Mouse (Mus musculus) urinary bladder, adult 18-20 months (tissue): ENCODE data around the gene Olfr1315-ps1.

Experiments
- DNase-seq, 2 experiments: peaks; one replicate each; pipeline ENCODE4 v3.0.0; 2022; ENCODE audit warnings: low spot score in 2 of 2, mixed read lengths in 2 of 2

Gene Olfr1315-ps1

DNA sequence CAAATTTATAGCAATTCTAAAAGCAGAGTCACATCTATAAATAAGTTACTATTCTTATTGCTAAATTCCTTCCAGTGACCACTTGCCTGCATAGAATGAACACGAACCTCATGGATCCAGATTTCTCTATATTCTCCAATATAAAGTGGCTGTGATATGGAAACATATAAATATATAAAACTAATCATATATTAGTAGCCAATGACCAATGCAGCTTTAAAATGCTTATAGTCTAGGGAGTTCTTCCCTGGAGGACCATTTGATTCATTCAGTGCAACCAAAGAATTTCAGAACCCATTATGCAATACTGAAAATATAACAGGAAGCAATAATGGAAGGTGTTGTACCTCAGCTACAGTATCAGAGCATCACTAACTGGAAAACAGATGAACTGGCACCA is at the start of gene Olfr1315-ps1:
TSS of gene Olfr1315-ps1 (minus strand) at position 101 of the 400 bp plus-strand sequence.
- DNase-seq = no peak

DNA sequence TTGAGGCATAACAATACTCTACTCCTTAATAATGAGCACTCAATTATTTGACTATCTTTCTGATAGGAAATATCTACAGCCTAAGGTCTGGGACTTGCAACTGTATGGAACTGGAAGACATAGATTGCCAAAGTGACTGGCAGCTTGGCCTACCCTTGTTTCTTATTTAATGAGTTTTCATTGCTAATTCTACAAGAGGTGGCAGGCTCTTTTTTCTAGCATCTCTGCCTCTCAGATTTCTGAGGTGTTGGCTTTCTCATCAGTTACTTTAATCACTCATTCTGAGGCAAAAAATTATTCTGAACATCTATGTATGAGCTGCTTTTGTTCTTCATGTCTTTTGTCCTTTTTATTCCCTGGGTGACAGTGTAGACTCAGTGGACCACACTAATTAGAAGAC is 38.7 kb upstream of the Olfr1315-ps1 start, which contains the start of gene Olfr1318:
TSS of gene Olfr1318 (plus strand) at position 301 of the 400 bp plus-strand sequence.
- no peak for DNase-seq

DNA sequence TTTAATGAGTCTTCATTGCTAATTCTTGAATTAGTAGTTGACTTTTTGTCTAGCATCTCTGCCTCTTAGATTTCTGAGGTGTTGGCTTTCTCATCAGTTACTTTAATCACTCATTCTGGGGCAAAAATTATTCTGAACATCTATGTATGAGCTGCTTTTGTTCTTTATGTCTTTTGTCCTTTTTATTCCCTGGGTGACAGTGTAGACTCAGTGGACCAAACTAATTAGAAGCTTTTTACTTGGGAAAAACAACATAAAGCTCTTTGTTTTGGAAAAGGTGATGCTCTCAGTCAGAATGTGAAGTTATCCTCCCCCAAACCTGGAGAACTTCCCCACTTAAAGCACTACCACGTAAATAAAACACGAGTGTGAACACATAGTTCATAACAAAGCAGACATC is 24.8 kb upstream of the Olfr1315-ps1 start, which contains the start of gene Olfr1317:
TSS of gene Olfr1317 (plus strand) at position 301 of the 400 bp plus-strand sequence.
- DNase-seq = no peak

DNA sequence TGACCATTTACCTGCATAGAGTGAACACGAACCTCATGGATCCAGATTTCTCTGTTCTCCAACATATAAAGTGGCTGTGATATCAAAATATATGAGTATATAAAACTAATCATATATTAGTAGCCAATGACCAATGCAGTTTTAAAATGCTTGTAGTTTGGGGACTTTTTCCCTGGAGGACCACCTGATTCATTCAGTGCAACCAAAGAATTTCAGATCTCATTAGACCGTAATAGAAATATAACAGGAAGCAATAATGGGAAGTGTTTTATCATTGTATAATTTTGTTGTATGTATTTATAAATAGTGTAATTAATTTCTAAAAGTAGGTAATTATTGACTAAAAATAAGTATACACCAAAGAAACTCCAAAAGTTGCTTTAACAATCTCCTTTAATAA is 19.6 kb upstream of the Olfr1315-ps1 start, which contains the start of gene Olfr1316:
TSS of gene Olfr1316 (minus strand) at position 101 of the 400 bp plus-strand sequence.
- no peak for DNase-seq

DNA sequence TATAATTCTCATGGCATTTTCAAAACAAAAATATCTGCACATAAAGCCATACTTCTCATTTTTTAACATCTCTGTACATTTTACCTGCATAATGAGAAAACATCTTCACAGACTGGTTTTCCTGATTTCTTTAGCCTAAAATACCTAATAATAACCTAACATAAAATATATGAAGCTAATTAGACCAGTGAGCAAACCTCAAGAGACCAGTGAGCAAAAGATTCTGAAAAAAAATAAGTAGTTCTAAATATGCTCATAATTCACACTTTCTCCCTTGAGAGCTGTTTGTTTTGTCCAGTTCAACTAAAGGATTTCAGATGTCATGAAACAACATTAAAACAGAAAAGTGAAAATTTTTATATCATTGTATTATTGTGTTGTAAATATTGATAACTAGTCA is 18.6 kb downstream of the Olfr1315-ps1 start, which contains the start of gene Olfr1314:
TSS of gene Olfr1314 (minus strand) at position 101 of the 400 bp plus-strand sequence.
- no peak for DNase-seq

DNA sequence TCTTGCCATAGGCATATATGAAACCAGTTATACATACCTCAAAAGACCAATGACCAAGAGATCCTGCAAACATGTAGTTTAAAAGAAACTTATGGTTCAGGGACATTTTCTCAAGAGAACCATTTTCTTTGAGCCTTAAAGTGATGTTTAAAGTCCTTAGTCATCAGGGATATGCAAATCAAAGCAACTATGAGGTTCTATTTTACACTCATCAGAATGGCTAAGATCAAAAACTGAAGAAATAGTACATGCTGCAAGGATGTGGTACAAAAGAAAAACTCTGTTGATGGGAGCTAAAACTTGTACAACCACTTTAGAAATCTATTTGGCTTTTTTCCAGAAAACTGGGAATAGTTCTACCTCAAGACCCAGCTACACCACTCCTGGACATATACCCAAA is 37.5 kb downstream of the Olfr1315-ps1 start, which contains the start of gene Olfr1313:
TSS of gene Olfr1313 (minus strand) at position 101 of the 400 bp plus-strand sequence.
- DNase-seq = no peak
